Mouse (Mus musculus) heart, embryonic 15.5 days (tissue): ENCODE data around the gene Cyp2c55. TPM values are rescaled to one million over a fixed set of nuclear protein-coding genes. Genes with fewer than 3 reads are reported as not detected.

Experiments used
- microRNA-seq: library from miRNA; unstranded; fragments of <30 nt; microRNA quantifications from one replicate; pipeline ENCODE4, GENCODE M21; 2016
- polyA plus RNA-seq: library from polyadenylated mRNA; unstranded; fragments of >200 nt; fragmentation: Nextera tagmentation; extraction: Ambion mirVana; gene quantifications from 2 replicates; pipeline ENCODE4 v1.2.1, GENCODE M21; 2015

The Cyp2c55 gene
- polyA plus RNA-seq, 1 experiment from 2014 or later: not detected

Small RNAs within 50 kb of the gene (microRNA-seq; reads per million reads assigned to microRNA genes)
- not detected for gene Gm23800

Other genes with a start within 250 kb of the Cyp2c55 start
- 3.2 and 3.6 TPM in 2 replicates for gene Noc3l, start 187.8 kb upstream of the Cyp2c55 start, polyA plus RNA-seq
- 1.6 and 1.7 TPM in 2 replicates for gene Tbc1d12, start 170.4 kb upstream of the Cyp2c55 start, polyA plus RNA-seq
- gene Hells, start 76.1 kb upstream of the Cyp2c55 start, polyA plus RNA-seq: 20.3 and 20.4 TPM in 2 replicates
- gene Cyp2c65, start 54.0 kb downstream of the Cyp2c55 start, polyA plus RNA-seq: not detected in 2 replicates
- not detected in 2 replicates for gene Cyp2c66, start 106.9 kb downstream of the Cyp2c55 start, polyA plus RNA-seq